Mouse (Mus musculus) liver, postnatal 0 days (tissue): Measurements from ENCODE around the gene Scap. TPM values are rescaled to one million over a fixed set of nuclear protein-coding genes. Genes with fewer than 3 reads are reported as not detected.
"Not testable (repeated sequence)": the region's sequence is repeated elsewhere in the genome, so short reads cannot be mapped to it uniquely, and the experiment has no call there.

Experiments
- ATAC-seq: fragments of 200-750 bp; cut with Nextera tagmentation; 2 replicates; pipeline ENCODE4 v1.8.0; 2017; ENCODE audit warnings: mild to moderate bottlenecking, moderate library complexity
- DNase-seq: peaks from one replicate; pipeline ENCODE4 v3.0.0-alpha.2; 2016
- H3K27ac ChIP-seq: fragments of 300-500 bp; sonication (generic); 2 replicates; pipeline ENCODE4 v1.5.1; 2014; ENCODE audit warnings: antibody characterized with exemption, moderate library complexity, mild to moderate bottlenecking, low read depth
- H3K27me3 ChIP-seq: fragments of 300-500 bp; sonication (generic); 2 replicates; pipeline ENCODE4 v1.6.1; 2014; ENCODE audit warnings: low read length, control low read depth, mixed read lengths; ENCODE audit not compliant: insufficient read depth
- H3K36me3 ChIP-seq: fragments of 300-500 bp; sonication (generic); replicated peaks from 2 replicates; pipeline ENCODE4 v1.6.1; 2014; ENCODE audit warnings: mild to moderate bottlenecking, control low read depth, low read length, moderate library complexity, mixed read lengths; ENCODE audit not compliant: insufficient read depth
- H3K4me1 ChIP-seq: fragments of 300-500 bp; sonication (generic); 2 replicates; pipeline ENCODE4 v1.6.1; 2014; ENCODE audit warnings: antibody characterized with exemption, mild to moderate bottlenecking, control low read depth; ENCODE audit not compliant: insufficient read depth
- H3K4me2 ChIP-seq: fragments of 300-500 bp; sonication (generic); 2 replicates; pipeline ENCODE4 v1.6.1; 2014; ENCODE audit warnings: low read depth, mild to moderate bottlenecking, low read length, moderate library complexity, mixed read lengths
- H3K4me3 ChIP-seq: fragments of 300-500 bp; sonication (generic); 2 replicates; pipeline ENCODE4 v1.5.1; 2014; ENCODE audit warnings: low read depth, low read length
- H3K9ac ChIP-seq: fragments of 300-500 bp; sonication (generic); replicated peaks from 2 replicates; pipeline ENCODE4 v1.6.1; 2014; ENCODE audit warnings: mild to moderate bottlenecking, moderate library complexity
- H3K9me3 ChIP-seq: fragments of 300-500 bp; sonication (generic); 2 replicates; pipeline ENCODE4 v1.6.1; 2016; ENCODE audit warnings: mild to moderate bottlenecking, control low read depth, low read length, mixed read lengths
- CTCF ChIP-seq: sonication (generic); IDR thresholded peaks from 2 replicates; pipeline ENCODE4 v1.5.1; 2016; ENCODE audit warnings: antibody characterized with exemption, low read depth
- EP300 ChIP-seq: IDR thresholded peaks from 2 replicates; pipeline ENCODE4 v1.6.1; 2016; ENCODE audit warnings: antibody characterized with exemption, low read depth, mild to moderate bottlenecking
- whole genome bisulfite sequencing: fragments of 180-500 bp; shearing (Covaris S2); extraction: QIAGEN DNeasy Blood & Tissue Kit; methylation state at CpG from one replicate; pipeline ENCODE4 v1.1.7; 2014; ENCODE audit not compliant: insufficient replicate concordance; 5-methylcytosine and 5-hydroxymethylcytosine counted together
- polyA plus RNA-seq: library from polyadenylated mRNA; unstranded; fragments of >200 nt; fragmentation: Nextera tagmentation; extraction: Ambion mirVana; gene quantifications from 2 replicates; pipeline ENCODE4 v1.2.1, GENCODE M21; 2015

The Scap gene
- polyA plus RNA-seq, 1 experiment from 2014 or later, result 44.4 TPM

DNA sequence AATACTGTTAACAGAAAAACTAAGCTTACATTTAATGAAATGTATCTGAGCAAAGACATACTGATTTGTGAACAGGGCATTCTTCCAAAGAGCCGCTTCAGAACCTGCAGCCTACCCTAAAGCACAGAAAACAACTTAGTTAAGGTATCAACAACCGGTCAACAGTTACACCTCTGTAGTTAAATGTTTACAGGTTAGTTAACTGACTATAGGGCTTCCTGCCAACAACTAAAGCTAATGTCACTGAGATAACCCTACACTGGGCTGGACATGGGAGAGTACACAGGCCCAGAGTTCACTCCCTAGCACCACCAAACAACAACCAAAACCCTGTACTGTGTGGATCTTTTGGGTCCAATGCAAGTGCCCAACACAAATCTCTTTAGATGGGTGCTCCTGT lies 69.6 kb downstream of the Scap start:
- Histone ChIP-seq H3K4me3 (no peak overlapping the region), H3K9me3 (no peaks in the 10 kb centered on the region), H3K9ac (no peak overlapping the region), H3K27ac (no peak overlapping the region), H3K36me3 (peaks cover 3% of the 10 kb centered on the region), H3K4me1 (peaks cover 12% of the 10 kb centered on the region), H3K27me3 (no peaks in the 10 kb centered on the region), H3K4me2 (no peak overlapping the region)
- DNase-seq, result no peak
- WGBS, result 65% methylated on average over 2 of the region's 2 CpGs
- TF ChIP-seq EP300, result no peak
- TF ChIP-seq CTCF, result no peak
- ATAC-seq, result no peak

DNA sequence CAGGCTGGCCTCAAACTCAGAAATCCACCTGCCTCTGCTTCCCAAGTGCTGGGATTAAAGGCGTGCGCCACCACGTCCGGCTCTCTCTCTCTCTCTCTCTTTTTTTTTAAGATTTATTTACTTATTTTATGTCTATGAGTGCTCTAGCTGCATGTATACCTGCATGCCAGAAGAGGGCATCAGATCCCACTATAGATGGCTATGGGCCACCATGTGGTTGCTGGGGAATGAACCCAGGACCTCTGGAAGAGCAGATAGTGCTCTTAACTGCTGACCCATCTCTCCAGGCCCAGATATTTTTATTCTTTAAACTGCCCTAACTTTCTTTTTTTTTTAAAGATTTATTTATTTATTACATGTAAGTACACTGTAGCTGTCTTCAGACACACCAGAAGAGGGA lies 70.2 kb downstream of the Scap start:
- ATAC-seq, H3K27ac ChIP-seq, H3K4me3 ChIP-seq, H3K9ac ChIP-seq, H3K4me2 ChIP-seq, H3K27me3 ChIP-seq, H3K9me3 ChIP-seq, DNase-seq, H3K36me3 ChIP-seq: not testable (repeated sequence)
- 78% methylated on average over 4 of the region's 4 CpGs for WGBS
- peak; percentile 34 for TF ChIP-seq CTCF
- H3K4me1 ChIP-seq, result peaks cover 12% of the 10 kb centered on the region

DNA sequence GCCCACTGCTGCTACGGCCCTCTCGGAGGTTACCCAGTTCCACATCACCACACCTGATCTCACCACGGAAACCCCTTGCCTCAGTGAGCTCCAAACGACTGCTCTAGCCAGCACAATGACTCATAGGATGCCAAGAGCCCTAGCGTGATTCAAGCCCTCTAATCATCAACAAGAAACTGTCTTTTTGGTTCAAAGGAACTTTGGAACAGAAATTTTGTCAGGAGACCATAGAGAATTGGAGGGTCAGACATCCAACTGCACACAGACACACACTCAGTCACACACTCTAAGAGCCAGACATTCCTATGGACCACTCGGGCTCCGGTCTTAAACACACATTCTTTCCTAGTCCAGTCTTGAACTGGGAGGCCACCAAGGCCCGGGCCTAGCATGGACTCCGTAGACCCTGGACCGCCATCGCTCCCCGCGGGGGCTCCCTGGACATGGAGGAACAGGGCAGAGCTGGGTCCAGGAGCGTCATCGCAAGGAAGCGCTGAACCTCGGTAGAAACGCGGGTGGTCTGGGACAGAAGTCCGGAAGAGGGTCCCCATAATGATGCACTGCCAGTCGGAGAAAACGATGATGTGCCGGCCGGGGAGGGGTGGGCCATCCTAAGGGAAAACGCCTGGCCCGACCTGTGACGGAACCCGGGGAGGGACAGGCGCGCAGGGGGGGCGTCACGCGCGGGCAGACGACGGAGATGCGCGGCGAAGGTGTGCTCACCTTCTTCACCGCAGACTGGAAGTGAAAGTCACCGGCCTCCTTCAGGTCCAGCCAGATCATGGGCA lies 74.4 kb downstream of the Scap start:
- no peak overlapping the region; the same call in 1 of the 2 replicates for H3K27ac ChIP-seq
- TF ChIP-seq CTCF (no peak), EP300 (no peak)

DNA sequence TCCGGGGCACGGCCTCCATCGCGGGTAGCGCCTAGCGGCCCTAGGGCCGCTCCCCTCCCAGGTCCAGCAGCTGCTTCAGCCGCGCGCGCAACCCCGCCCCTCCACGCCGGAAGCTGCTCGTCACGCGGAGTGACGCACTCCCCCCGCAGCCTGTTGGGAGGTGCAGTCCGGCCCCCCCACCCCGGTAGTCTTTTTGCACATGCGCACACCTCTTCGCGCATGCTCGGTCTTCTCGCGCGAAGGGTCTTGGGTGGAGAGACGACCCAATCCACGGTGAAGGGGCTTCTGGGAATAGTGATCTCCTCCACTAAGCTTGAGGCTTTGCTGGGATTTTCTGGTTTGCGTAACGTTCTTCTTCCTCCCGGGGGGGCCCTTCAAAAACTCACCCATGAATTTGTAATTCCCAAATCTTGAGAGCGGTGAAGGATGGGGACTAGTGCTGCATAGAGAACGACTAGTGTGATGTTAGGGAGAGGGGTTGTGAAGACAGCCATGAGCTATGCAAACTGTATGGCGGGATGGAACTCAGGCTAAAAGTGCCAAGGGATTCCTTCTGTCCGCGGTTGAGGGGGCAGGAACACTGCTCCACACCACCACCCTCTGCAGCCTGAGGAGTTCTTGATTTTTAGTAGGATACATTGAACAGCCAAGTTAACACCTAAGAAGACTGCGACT lies 75.1 kb downstream of the Scap start, which contains the start of gene Ptpn23:
TSS of gene Ptpn23 (minus strand) at position 115 of the 675 bp plus-strand sequence.
- Histone ChIP-seq H3K36me3 (no peaks in the 10 kb centered on the region; the same call in 1 of the 2 replicates), H3K4me2 (peak within 1 kb of the TSS; percentile 93), H3K4me1 (peaks cover 17% of the 10 kb centered on the region), H3K9ac (peak within 1 kb of the TSS; percentile 73), H3K27ac (peak within 1 kb of the TSS; percentile 68), H3K9me3 (no peaks in the 10 kb centered on the region), H3K27me3 (no peaks in the 10 kb centered on the region), H3K4me3 (peak within 1 kb of the TSS; percentile 76)
- DNase-seq (peak; percentile 97), ATAC-seq (peak; percentile 94)
- under 1% methylated on average over 39 of the region's 39 CpGs for WGBS
- TF ChIP-seq EP300, result 0 out of 2 replicates have a peak, but pooled peaks have one; percentile 27
- TF ChIP-seq CTCF, result no peak

More for the DNA sequence above, 74.4 kb downstream of the Scap start:
- H3K9ac ChIP-seq, result peak overlapping the region; percentile 73
- peaks cover 19% of the 10 kb centered on the region for H3K4me1 ChIP-seq
- no peaks in the 10 kb centered on the region for H3K27me3 ChIP-seq
- under 1% methylated on average over 28 of the region's 41 CpGs for WGBS
- no peaks in the 10 kb centered on the region; the same call in 1 of the 2 replicates for H3K36me3 ChIP-seq
- H3K4me2 ChIP-seq, result peak overlapping the region; percentile 93
- H3K4me3 ChIP-seq, result peak overlapping the region; percentile 76
- H3K9me3 ChIP-seq, result no peaks in the 10 kb centered on the region
- DNase-seq (no peak), ATAC-seq (peak; percentile 53)

DNA sequence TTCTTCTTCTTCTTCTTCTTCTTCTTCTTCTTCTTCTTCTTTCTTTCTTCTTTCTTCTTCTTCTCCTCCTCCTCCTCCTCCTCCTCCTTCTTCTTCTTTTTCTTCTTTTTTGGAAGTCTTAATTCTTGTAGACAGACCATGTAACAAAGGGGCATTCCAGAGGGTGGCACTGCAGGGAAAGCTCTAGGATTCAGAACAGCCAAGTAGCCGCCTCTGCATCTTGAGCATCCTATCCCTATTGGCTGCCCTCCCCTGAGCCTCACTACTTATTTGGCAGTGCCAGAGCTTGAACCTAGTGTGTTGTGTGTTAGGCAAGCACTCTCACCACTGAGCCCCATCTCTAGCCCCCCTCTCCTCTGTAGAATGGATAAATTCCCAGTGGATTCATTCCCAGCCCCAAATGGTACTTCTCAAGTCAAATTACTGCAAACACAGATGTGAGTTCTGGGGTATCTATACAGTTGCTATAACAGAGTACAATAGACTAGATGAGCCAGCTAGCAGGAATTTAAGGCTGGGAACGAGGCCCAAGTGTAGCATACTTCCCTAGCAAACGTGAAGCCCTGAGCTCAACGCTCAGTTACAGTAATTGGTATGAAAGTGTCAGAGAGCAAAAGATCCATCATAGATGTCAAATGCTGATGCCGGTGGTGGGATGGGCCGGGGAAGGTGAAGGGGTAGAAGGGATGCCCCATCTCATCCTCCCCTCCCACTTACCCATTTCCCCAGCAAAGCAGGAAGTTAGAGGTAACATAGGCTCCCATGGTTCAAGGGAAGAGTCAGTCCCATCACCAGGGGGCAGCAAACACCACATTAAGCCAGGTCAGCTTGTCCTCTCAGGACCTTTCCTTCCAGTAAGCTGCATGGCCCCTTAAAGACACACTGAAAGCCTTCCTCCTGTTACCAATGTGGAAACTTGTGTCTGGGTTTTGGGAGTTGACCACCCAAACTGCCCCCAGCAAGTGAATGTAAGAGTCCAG lies 78.1 kb downstream of the Scap start:
- H3K9me3 ChIP-seq, result no peaks in the 10 kb centered on the region

More for the DNA sequence above, 78.1 kb downstream of the Scap start:
- H3K9ac ChIP-seq, result no peak overlapping the region
- no peak overlapping the region for H3K4me3 ChIP-seq
- H3K27ac ChIP-seq, result no peak overlapping the region
- TF ChIP-seq EP300, result no peak
- peak; percentile 93 for TF ChIP-seq CTCF
- WGBS, result 33% methylated on average over 6 of the region's 6 CpGs
- no peaks in the 10 kb centered on the region for H3K27me3 ChIP-seq
- DNase-seq (peak; percentile 89), ATAC-seq (no peak)
- H3K4me2 ChIP-seq, result no peak overlapping the region
- H3K36me3 ChIP-seq, result no peaks in the 10 kb centered on the region
- peaks cover 17% of the 10 kb centered on the region for H3K4me1 ChIP-seq
